Mouse (Mus musculus) kidney, postnatal 0 days (tissue): ENCODE data around the gene Zbtb7a. TPM values are rescaled to one million over a fixed set of nuclear protein-coding genes. Genes with fewer than 3 reads are reported as not detected.

Source experiments
- ATAC-seq: fragments of 200-750 bp; cut with Nextera tagmentation; replicated peaks from 2 replicates; pipeline ENCODE4 v1.8.0; 2017; ENCODE audit warnings: low read depth, moderate number of reproducible peaks, moderate TSS enrichment, moderate library complexity; ENCODE audit not compliant: low FRiP score
- DNase-seq: peaks from one replicate; pipeline ENCODE4 v3.0.0-alpha.2; 2016; ENCODE audit warnings: low spot score
- H3K27ac ChIP-seq: fragments of 300-500 bp; sonication (generic); 2 replicates; pipeline ENCODE4 v1.5.1; 2014; ENCODE audit warnings: mild to moderate bottlenecking
- H3K27me3 ChIP-seq: fragments of 300-500 bp; sonication (generic); 2 replicates; pipeline ENCODE4 v1.6.1; 2014; ENCODE audit warnings: low read length, mixed read lengths; ENCODE audit not compliant: insufficient read depth
- H3K36me3 ChIP-seq: fragments of 300-500 bp; sonication (generic); 2 replicates; pipeline ENCODE4 v1.6.1; 2014; ENCODE audit warnings: low read length, mixed read lengths; ENCODE audit not compliant: insufficient read depth
- H3K4me1 ChIP-seq: fragments of 300-500 bp; sonication (generic); replicated peaks from 2 replicates; pipeline ENCODE4 v1.6.1; 2014; ENCODE audit warnings: antibody characterized with exemption, low read length, mixed read lengths; ENCODE audit not compliant: insufficient read depth
- H3K4me2 ChIP-seq: fragments of 300-500 bp; sonication (generic); 2 replicates; pipeline ENCODE4 v1.6.1; 2014; ENCODE audit warnings: mild to moderate bottlenecking, low read length, moderate library complexity, mixed read lengths
- H3K4me3 ChIP-seq: fragments of 300-500 bp; sonication (generic); replicated peaks from 2 replicates; pipeline ENCODE4 v1.5.1; 2014; ENCODE audit warnings: low read depth, low read length
- H3K9ac ChIP-seq: fragments of 300-500 bp; sonication (generic); 2 replicates; pipeline ENCODE4 v1.6.1; 2014; ENCODE audit warnings: low read depth, low read length
- H3K9me3 ChIP-seq: fragments of 300-500 bp; sonication (generic); replicated peaks from 2 replicates; pipeline ENCODE4 v1.6.1; 2016; ENCODE audit warnings: low read length, inconsistent platforms, mixed read lengths
- CTCF ChIP-seq: IDR thresholded peaks from 2 replicates; pipeline ENCODE4 v1.5.1; 2016; ENCODE audit warnings: antibody characterized with exemption, low read depth, mild to moderate bottlenecking, moderate library complexity
- WGBS: fragments of 180-500 bp; shearing (Covaris S2); extraction: QIAGEN DNeasy Blood & Tissue Kit; methylation state at CpG from one replicate; pipeline ENCODE4 v1.1.7; 2014; 5-methylcytosine and 5-hydroxymethylcytosine counted together
- microRNA-seq: library from miRNA; unstranded; fragments of <30 nt; microRNA quantifications from one replicate; pipeline ENCODE4, GENCODE M21; 2016
- polyA plus RNA-seq: library from polyadenylated mRNA; unstranded; fragments of >200 nt; fragmentation: Nextera tagmentation; extraction: Ambion mirVana; gene quantifications from 2 replicates; pipeline ENCODE4 v1.2.1, GENCODE M21; 2015

Gene Zbtb7a
- polyA plus RNA-seq, 1 experiment from 2014 or later: 33.7 TPM

DNA sequence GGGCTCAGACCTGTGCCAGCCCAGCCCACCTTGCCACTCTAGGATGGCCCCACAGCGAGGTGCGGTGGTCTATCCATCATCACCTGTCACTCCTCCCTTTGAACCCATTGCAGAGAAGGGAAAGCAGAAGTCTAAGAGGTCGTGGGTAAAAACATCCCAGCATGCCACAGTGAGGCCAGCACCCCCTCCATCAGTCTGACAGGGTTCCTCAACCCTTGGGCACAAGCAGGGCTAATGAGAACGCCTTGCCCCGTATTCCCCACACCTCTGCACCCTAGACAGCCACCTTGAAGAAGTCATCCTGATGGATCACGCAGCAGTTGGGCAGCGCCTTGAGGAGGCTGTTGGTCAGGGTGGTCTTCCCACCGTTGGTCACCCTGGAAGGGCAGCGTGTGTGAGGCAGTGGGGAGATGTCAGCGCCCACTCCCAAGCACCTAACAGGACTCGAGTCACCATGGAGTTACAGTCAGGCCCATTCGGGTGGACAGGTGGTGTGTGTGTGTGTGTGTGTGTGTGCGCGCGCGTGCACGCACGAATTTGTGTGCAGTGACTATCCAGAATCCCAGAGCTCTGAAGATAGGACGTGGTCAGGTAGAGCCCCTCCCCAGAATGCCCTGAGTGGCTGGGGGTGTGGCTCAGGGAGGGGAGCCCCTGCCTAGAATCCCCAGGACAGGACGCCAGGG lies 65.7 kb downstream of the Zbtb7a start:
- Histone ChIP-seq H3K27ac (no peak overlapping the region), H3K9me3 (no peaks in the 10 kb centered on the region), H3K4me2 (no peak overlapping the region), H3K9ac (no peak overlapping the region), H3K4me3 (no peak overlapping the region), H3K36me3 (no peaks in the 10 kb centered on the region), H3K4me1 (no peaks in the 10 kb centered on the region), H3K27me3 (0 out of 2 replicates have a peak, but pooled peaks cover 4% of the 10 kb centered on the region)
- DNase-seq (no peak), ATAC-seq (no peak)
- 76% methylated on average over 20 of the region's 20 CpGs for WGBS
- TF ChIP-seq CTCF: no peak

DNA sequence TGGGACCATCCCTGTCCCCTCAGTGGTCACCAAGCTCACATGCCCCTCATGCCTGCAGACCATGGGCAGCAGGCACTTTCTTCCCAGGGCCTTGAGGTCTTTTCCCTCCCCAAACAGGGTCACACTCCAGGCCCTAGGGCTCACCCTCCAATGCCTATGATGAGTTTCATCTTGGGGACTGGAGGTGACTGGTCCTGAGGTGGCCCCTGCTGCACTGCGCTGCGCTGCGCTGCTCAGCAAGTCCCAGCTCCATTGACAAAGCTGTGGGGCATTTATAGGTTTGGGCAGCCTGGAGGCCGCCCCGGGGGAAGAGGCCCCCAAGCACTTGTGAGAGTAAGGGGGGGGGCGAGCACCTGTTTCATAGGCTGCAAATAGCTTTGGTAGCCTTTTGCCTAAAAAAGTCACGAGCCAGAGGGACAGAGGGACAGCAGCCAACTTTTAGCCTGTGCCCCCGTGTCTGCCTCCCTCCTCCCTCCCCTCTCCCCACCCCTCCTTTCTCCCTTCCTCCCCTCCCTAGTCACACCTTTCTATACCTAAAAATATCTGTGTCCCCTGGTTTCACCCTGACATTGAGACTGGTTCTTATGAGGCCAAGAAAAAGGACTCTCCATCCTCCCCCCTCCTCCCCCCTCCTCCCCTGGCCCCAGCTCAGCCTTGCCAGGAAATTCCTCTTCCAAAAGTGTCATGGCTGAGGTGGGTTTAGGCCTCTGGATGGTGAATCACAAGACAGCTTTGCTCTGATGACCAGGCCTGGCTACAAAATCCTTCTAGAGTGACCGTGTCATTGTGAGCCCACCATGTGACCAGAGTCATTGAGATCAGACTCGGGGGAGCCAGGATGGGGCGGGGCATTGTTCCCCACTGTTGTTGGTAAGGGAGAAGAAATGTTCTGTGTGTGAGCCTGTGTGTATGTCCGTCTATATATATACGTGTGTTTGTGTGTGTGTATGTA lies 67.1 kb downstream of the Zbtb7a start, which contains the start of gene Nmrk2:
Gene Nmrk2 (minus strand): TSS at position 245 of the 952 bp plus-strand sequence.
- no peaks in the 10 kb centered on the region for H3K4me1 ChIP-seq
- H3K4me2 ChIP-seq: no peak within 1 kb of the TSS
- TF ChIP-seq CTCF: no peak
- H3K36me3 ChIP-seq: no peaks in the 10 kb centered on the region
- no peak for ATAC-seq
- no peak within 1 kb of the TSS for H3K27ac ChIP-seq
- no peaks in the 10 kb centered on the region for H3K9me3 ChIP-seq
- DNase-seq: no peak
- 63% methylated on average over 13 of the region's 13 CpGs for WGBS
- no peak within 1 kb of the TSS for H3K4me3 ChIP-seq
- no peak within 1 kb of the TSS for H3K9ac ChIP-seq
- 0 out of 2 replicates have a peak, but pooled peaks cover 4% of the 10 kb centered on the region for H3K27me3 ChIP-seq

Small RNAs within 50 kb of the gene (microRNA-seq; reads per million reads assigned to microRNA genes)
- not detected for gene Mir5615-1
- gene Mir5615-2: not detected

Other genes with a start within 250 kb of the Zbtb7a start
- 434 and 437 TPM in 2 replicates for gene Timm13, start 234.3 kb upstream of the Zbtb7a start, polyA plus RNA-seq
- 21.9 and 26.0 TPM in 2 replicates for gene Lmnb2, start 217.0 kb upstream of the Zbtb7a start, polyA plus RNA-seq
- 17.4 and 20.8 TPM in 2 replicates for gene Gadd45b, start 205.1 kb upstream of the Zbtb7a start, polyA plus RNA-seq
- 3.4 TPM in 2 replicates for gene Gng7, start 120.3 kb upstream of the Zbtb7a start, polyA plus RNA-seq
- gene Diras1, start 109.6 kb upstream of the Zbtb7a start, polyA plus RNA-seq: 0.11 TPM in 1 of 2 replicates, not detected in the other
- gene Slc39a3, start 97.8 kb upstream of the Zbtb7a start, polyA plus RNA-seq: 13.4 and 13.9 TPM in 2 replicates
- gene Sgta, start 75.0 kb upstream of the Zbtb7a start, polyA plus RNA-seq: 161 and 168 TPM in 2 replicates
- gene Thop1, start 65.2 kb upstream of the Zbtb7a start, polyA plus RNA-seq: 30.6 and 34.2 TPM in 2 replicates
- 0.29 and 0.36 TPM in 2 replicates for gene Creb3l3, start 36.3 kb upstream of the Zbtb7a start, polyA plus RNA-seq
- gene Map2k2, start 29.3 kb upstream of the Zbtb7a start, polyA plus RNA-seq: 162 and 166 TPM in 2 replicates
- gene Pias4, start 32.7 kb downstream of the Zbtb7a start, polyA plus RNA-seq: 28.4 and 32.0 TPM in 2 replicates
- gene Eef2, start 41.4 kb downstream of the Zbtb7a start, polyA plus RNA-seq: 560 and 590 TPM in 2 replicates
- 42.8 and 43.3 TPM in 2 replicates for gene Dapk3, start 47.8 kb downstream of the Zbtb7a start, polyA plus RNA-seq
- not detected in 2 replicates for gene 4930442H23Rik, start 48.6 kb downstream of the Zbtb7a start, polyA plus RNA-seq
- not detected in 2 replicates for gene Nmrk2, start 66.8 kb downstream of the Zbtb7a start, polyA plus RNA-seq
- 0.32 TPM in 1 of 2 replicates, not detected in the other for gene Atcay, start 95.6 kb downstream of the Zbtb7a start, polyA plus RNA-seq
- 3.1 and 4.6 TPM in 2 replicates for gene Zfr2, start 97.9 kb downstream of the Zbtb7a start, polyA plus RNA-seq
- 3.9 and 5.5 TPM in 2 replicates for gene Matk, start 117.7 kb downstream of the Zbtb7a start, polyA plus RNA-seq
- 259 and 283 TPM in 2 replicates for gene Mrpl54, start 131.7 kb downstream of the Zbtb7a start, polyA plus RNA-seq
- gene Apba3, start 131.7 kb downstream of the Zbtb7a start, polyA plus RNA-seq: 55.7 and 60.5 TPM in 2 replicates
- 19.0 and 19.1 TPM in 2 replicates for gene Tjp3, start 156.4 kb downstream of the Zbtb7a start, polyA plus RNA-seq
- gene Pip5k1c, start 157.7 kb downstream of the Zbtb7a start, polyA plus RNA-seq: 37.8 and 39.3 TPM in 2 replicates
- 24.5 and 26.4 TPM in 2 replicates for gene Cactin, start 185.9 kb downstream of the Zbtb7a start, polyA plus RNA-seq
- 16.1 and 17.5 TPM in 2 replicates for gene Tbxa2r, start 193.5 kb downstream of the Zbtb7a start, polyA plus RNA-seq
- 0.07 and 0.13 TPM in 2 replicates for gene Gipc3, start 208.0 kb downstream of the Zbtb7a start, polyA plus RNA-seq
- 92.4 and 99.0 TPM in 2 replicates for gene Hmg20b, start 215.3 kb downstream of the Zbtb7a start, polyA plus RNA-seq
- gene Mfsd12, start 222.3 kb downstream of the Zbtb7a start, polyA plus RNA-seq: 11.3 and 11.6 TPM in 2 replicates
- 0.45 and 0.59 TPM in 2 replicates for gene 4930404N11Rik, start 230.6 kb downstream of the Zbtb7a start, polyA plus RNA-seq
- gene Fzr1, start 243.3 kb downstream of the Zbtb7a start, polyA plus RNA-seq: 67.5 and 70.6 TPM in 2 replicates
- gene Dohh, start 249.2 kb downstream of the Zbtb7a start, polyA plus RNA-seq: 74.3 and 80.6 TPM in 2 replicates
- gene Gm48551, start 249.2 kb downstream of the Zbtb7a start, polyA plus RNA-seq: 1.9 and 2.1 TPM in 2 replicates